Mouse (Mus musculus) heart, adult 8-10 months (tissue): ENCODE measurements around the gene A030014E15Rik. TPM values are rescaled to one million over a fixed set of nuclear protein-coding genes. Genes with fewer than 3 reads are reported as not detected.

ENCODE experiments used
- total RNA-seq, 4 experiments: library from RNA; stranded (reverse); gene quantifications; 2 replicates each; pipeline ENCODE4 v1.2.4; 2022

A030014E15Rik gene
- total RNA-seq, 4 experiments from 2014 or later: not detected

Other genes starting within 250 kb of the A030014E15Rik start
- gene Mff, start 200.0 kb upstream of the A030014E15Rik start, total RNA-seq: 100 to 1,000 TPM; 150 to 163 (median 154) TPM
- not detected for gene Tm4sf20, start 156.5 kb upstream of the A030014E15Rik start, total RNA-seq
- not detected for gene Gm47791, start 153.7 kb upstream of the A030014E15Rik start, total RNA-seq
- 10 to 100 TPM; 23.8 to 28.7 (median 26.0) TPM for gene Agfg1, start 85.4 kb upstream of the A030014E15Rik start, total RNA-seq
- gene A030005L19Rik, start 11.6 kb upstream of the A030014E15Rik start, total RNA-seq: not detected
- gene Gm6217, start 6.5 kb downstream of the A030014E15Rik start, total RNA-seq: not detected
- not detected for gene A030003K21Rik, start 18.5 kb downstream of the A030014E15Rik start, total RNA-seq
- gene Gm7544, start 31.1 kb downstream of the A030014E15Rik start, total RNA-seq: not detected
- not detected for gene Gm47955, start 35.4 kb downstream of the A030014E15Rik start, total RNA-seq
- gene Gm47959, start 75.6 kb downstream of the A030014E15Rik start, total RNA-seq: not detected
- under 1 TPM; 0.12 to 0.63 (median 0.37) TPM for gene Slc19a3, start 113.5 kb downstream of the A030014E15Rik start, total RNA-seq
- gene Krtap28-10, start 117.6 kb downstream of the A030014E15Rik start, total RNA-seq: not detected
- not detected for gene Gm47969, start 120.0 kb downstream of the A030014E15Rik start, total RNA-seq
- not detected for gene A030005K14Rik, start 134.5 kb downstream of the A030014E15Rik start, total RNA-seq
- gene Krtap28-13, start 136.0 kb downstream of the A030014E15Rik start, total RNA-seq: not detected
- gene Ccl20, start 191.8 kb downstream of the A030014E15Rik start, total RNA-seq: not detected
- not detected for gene Daw1, start 234.8 kb downstream of the A030014E15Rik start, total RNA-seq